Mouse (Mus musculus): ENCODE measurements around the gene Smbd1. TPM values are rescaled to one million over a fixed set of nuclear protein-coding genes. Genes with fewer than 3 reads are reported as not detected.

The Smbd1 gene
- total RNA-seq, 2 experiments from 2014 or later: not detected

GRCm38 (mm10) chr16:32764550-32764949 is 45.7 kb downstream of the Smbd1 start:
- intact Hi-C loops (cut with DNase I): no loop called here
- no peak for DNase-seq (ENCODE audit: low spot score in 2 of 2)

Other genes with a start within 250 kb of the Smbd1 start
- gene Tfrc, start 201.6 kb downstream of the Smbd1 start, total RNA-seq (2021): 10 to 100 TPM; 71.0 to 79.9 TPM
- gene Tnk2, start 166.6 kb downstream of the Smbd1 start, total RNA-seq (2021): 100 to 1,000 TPM; 179 to 184 TPM
- gene Muc4, start 74.6 kb downstream of the Smbd1 start, total RNA-seq (2021): not detected
- not detected for gene Muc20, start 13.0 kb downstream of the Smbd1 start, total RNA-seq (2021)
- 100 to 1,000 TPM; 122 to 125 TPM for gene Fyttd1, start 67.0 kb upstream of the Smbd1 start, total RNA-seq (2021)
- 10 to 100 TPM; 60.9 to 68.5 TPM for gene Rubcn, start 67.3 kb upstream of the Smbd1 start, total RNA-seq (2021)
- gene Lrch3, start 103.6 kb upstream of the Smbd1 start, total RNA-seq (2021): 10 to 100 TPM; 31.5 to 36.0 TPM
- 1 to 10 TPM; 4.6 to 5.5 TPM for gene Iqcg, start 245.7 kb upstream of the Smbd1 start, total RNA-seq (2021)
- 100 to 1,000 TPM; 266 to 275 TPM for gene Rpl35a, start 246.0 kb upstream of the Smbd1 start, total RNA-seq (2021)

Measured in left cerebral cortex, postnatal 25 days (tissue).